Mouse (Mus musculus): ENCODE measurements around the gene Csnk1g2.

The Csnk1g2 gene

GRCm38 (mm10) chr10:80622661-80623456, at the start of gene Csnk1g2:
Gene Csnk1g2 (plus strand): TSS chr10:80622838.
- in situ Hi-C loops (cut with MseI, MboI): no loop called here

- in situ Hi-C loops (cut with MseI, MboI): no loop called here
Measured at GRCm38 (mm10) chr10:80573944-80574343, 48.7 kb upstream of the Csnk1g2 start.

GRCm38 (mm10) chr10:80574896-80575295, 47.7 kb upstream of the Csnk1g2 start:
- in situ Hi-C loops (cut with MseI, MboI): no loop called here

GRCm38 (mm10) chr10:80575925-80576324, 46.7 kb upstream of the Csnk1g2 start:
- in situ Hi-C loops (cut with MseI, MboI): no loop called here

- in situ Hi-C loops (cut with MseI, MboI): no loop called here
Measured at GRCm38 (mm10) chr10:80576351-80577194, 46.1 kb upstream of the Csnk1g2 start.

GRCm38 (mm10) chr10:80577195-80578130, 45.2 kb upstream of the Csnk1g2 start, which contains the start of gene Klf16:
Gene Klf16 (minus strand): TSS chr10:80577321.
- in situ Hi-C loops (cut with MseI, MboI): no loop called here

GRCm38 (mm10) chr10:80578131-80578750, 44.4 kb upstream of the Csnk1g2 start:
- in situ Hi-C loops (cut with MseI, MboI): no loop called here

- in situ Hi-C loops (cut with MseI, MboI): no loop called here
Measured at GRCm38 (mm10) chr10:80578911-80579310, 43.7 kb upstream of the Csnk1g2 start.

GRCm38 (mm10) chr10:80583047-80583446, 39.6 kb upstream of the Csnk1g2 start:
- in situ Hi-C loops (cut with MseI, MboI): no loop called here

- in situ Hi-C loops (cut with MseI, MboI): no loop called here
Measured at GRCm38 (mm10) chr10:80584045-80584488, 38.6 kb upstream of the Csnk1g2 start.

GRCm38 (mm10) chr10:80584642-80585552, 37.7 kb upstream of the Csnk1g2 start:
- in situ Hi-C loops (cut with MseI, MboI): no loop called here

GRCm38 (mm10) chr10:80585581-80585980, 37.1 kb upstream of the Csnk1g2 start:
- in situ Hi-C loops (cut with MseI, MboI): no loop called here

GRCm38 (mm10) chr10:80586407-80587304, 36.0 kb upstream of the Csnk1g2 start:
- in situ Hi-C loops (cut with MseI, MboI): no loop called here

- in situ Hi-C loops (cut with MseI, MboI): no loop called here
Measured at GRCm38 (mm10) chr10:80587305-80587657, 35.4 kb upstream of the Csnk1g2 start.

GRCm38 (mm10) chr10:80589127-80589878, 33.3 kb upstream of the Csnk1g2 start:
- in situ Hi-C loops (cut with MseI, MboI): no loop called here

- in situ Hi-C loops (cut with MseI, MboI): no loop called here
Measured at GRCm38 (mm10) chr10:80589879-80590854, 32.5 kb upstream of the Csnk1g2 start, which contains the start of gene Abhd17a. Gene Abhd17a (minus strand): TSS chr10:80590341.

GRCm38 (mm10) chr10:80596318-80596717, 26.3 kb upstream of the Csnk1g2 start:
- in situ Hi-C loops (cut with MseI, MboI): no loop called here

Measured in mouse trophoblast stem cell (cell line).